Mouse (Mus musculus) midbrain, postnatal 0 days (tissue): ENCODE measurements around the gene Golga2. TPM values are rescaled to one million over a fixed set of nuclear protein-coding genes. Genes with fewer than 3 reads are reported as not detected.

Experiments
- ATAC-seq: fragments of 200-750 bp; cut with Nextera tagmentation; 2 replicates; pipeline ENCODE4 v1.8.0; 2017; ENCODE audit warnings: moderate number of reproducible peaks, mild to moderate bottlenecking, moderate TSS enrichment, moderate library complexity; ENCODE audit not compliant: low FRiP score
- DNase-seq: peaks from one replicate; pipeline ENCODE4 v3.0.0-alpha.2; 2015; ENCODE audit warnings: low spot score
- H3K27ac ChIP-seq: fragments of 300-500 bp; sonication (generic); 2 replicates; pipeline ENCODE4 v1.5.1; 2014; ENCODE audit warnings: low read depth, mild to moderate bottlenecking, low read length, mixed read lengths
- H3K27me3 ChIP-seq: fragments of 300-500 bp; sonication (generic); 2 replicates; pipeline ENCODE4 v1.6.1; 2014; ENCODE audit warnings: low read length, control low read depth, mixed read lengths; ENCODE audit not compliant: insufficient read depth
- H3K36me3 ChIP-seq: fragments of 300-500 bp; sonication (generic); 2 replicates; pipeline ENCODE4 v1.6.1; 2014; ENCODE audit warnings: low read length, control low read depth, mixed read lengths; ENCODE audit not compliant: insufficient read depth
- H3K4me1 ChIP-seq: fragments of 300-500 bp; sonication (generic); 2 replicates; pipeline ENCODE4 v1.6.1; 2014; ENCODE audit warnings: mild to moderate bottlenecking, control low read depth, antibody characterized with exemption, low read length, mixed read lengths; ENCODE audit not compliant: insufficient read depth
- H3K4me2 ChIP-seq: fragments of 300-500 bp; sonication (generic); 2 replicates; pipeline ENCODE4 v1.6.1; 2014; ENCODE audit warnings: low read depth, mild to moderate bottlenecking, low read length, mixed read lengths; ENCODE audit not compliant: poor library complexity, severe bottlenecking
- H3K4me3 ChIP-seq: fragments of 300-500 bp; sonication (generic); 2 replicates; pipeline ENCODE4 v1.5.1; 2014; ENCODE audit warnings: low read depth, mild to moderate bottlenecking, low read length, moderate library complexity
- H3K9ac ChIP-seq: fragments of 300-500 bp; sonication (generic); replicated peaks from 2 replicates; pipeline ENCODE4 v1.6.1; 2014; ENCODE audit warnings: mild to moderate bottlenecking, low read length, moderate library complexity, mixed read lengths; ENCODE audit not compliant: poor library complexity, severe bottlenecking
- H3K9me3 ChIP-seq: fragments of 300-500 bp; sonication (generic); 2 replicates; pipeline ENCODE4 v1.6.1; 2016; ENCODE audit warnings: low read length, control low read depth
- CTCF ChIP-seq: IDR thresholded peaks from 2 replicates; pipeline ENCODE4 v1.5.1; 2016; ENCODE audit warnings: antibody characterized with exemption, mild to moderate bottlenecking
- WGBS: fragments of 180-500 bp; shearing (Covaris S2); extraction: QIAGEN DNeasy Blood & Tissue Kit; methylation state at CpG from one replicate; pipeline ENCODE4 v1.1.7; 2014; 5-methylcytosine and 5-hydroxymethylcytosine counted together
- polyA plus RNA-seq: library from polyadenylated mRNA; unstranded; fragments of >200 nt; fragmentation: Nextera tagmentation; extraction: Ambion mirVana; gene quantifications from 2 replicates; pipeline ENCODE4 v1.2.1, GENCODE M21; 2015
- total RNA-seq: library from RNA; depleted of rRNA; stranded (reverse); fragments of >200 nt; gene quantifications from 2 replicates; pipeline ENCODE4 v1.2.3, GENCODE M21; 2014

The Golga2 gene
- total and polyA plus RNA-seq, 2 experiments from 2014 or later: 30.1 to 57.4 TPM

DNA sequence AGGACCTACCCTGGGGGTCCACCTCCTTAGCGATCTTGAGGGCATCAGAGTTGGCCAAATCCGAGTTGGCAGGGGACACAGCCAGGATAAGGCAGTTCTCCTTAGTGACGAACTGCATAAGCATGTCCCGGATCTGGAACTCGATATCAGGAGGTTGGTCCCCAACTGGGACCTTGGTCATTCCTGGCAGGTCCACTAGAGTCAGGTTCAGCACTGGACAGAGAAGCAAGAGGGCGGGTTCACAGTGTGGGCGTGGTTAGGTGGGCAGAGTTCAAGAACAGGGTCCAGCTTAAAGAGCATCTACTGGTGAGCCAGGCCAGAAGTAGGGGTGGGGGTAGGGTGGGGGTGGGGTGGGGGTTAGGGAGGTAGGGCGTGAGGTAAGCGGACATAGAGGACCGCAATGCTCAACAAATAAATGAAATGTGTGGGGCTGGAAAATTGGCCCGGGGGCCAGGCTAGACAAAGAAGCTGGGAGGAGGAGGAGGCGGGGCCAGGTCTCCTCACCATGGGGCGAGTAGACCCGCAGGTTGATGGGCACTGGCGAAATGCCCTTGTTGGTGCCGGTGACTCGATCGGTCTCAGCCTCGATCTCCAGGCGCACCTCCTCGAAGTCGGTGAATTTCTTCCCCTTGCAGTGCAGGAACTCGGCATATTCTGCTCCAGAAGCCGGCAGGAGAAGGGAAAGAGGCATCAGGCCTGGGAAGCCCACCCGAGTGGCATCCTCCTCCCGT lies 52.9 kb downstream of the Golga2 start:
- DNase-seq: no peak
- no peak overlapping the region for H3K9ac ChIP-seq

DNA sequence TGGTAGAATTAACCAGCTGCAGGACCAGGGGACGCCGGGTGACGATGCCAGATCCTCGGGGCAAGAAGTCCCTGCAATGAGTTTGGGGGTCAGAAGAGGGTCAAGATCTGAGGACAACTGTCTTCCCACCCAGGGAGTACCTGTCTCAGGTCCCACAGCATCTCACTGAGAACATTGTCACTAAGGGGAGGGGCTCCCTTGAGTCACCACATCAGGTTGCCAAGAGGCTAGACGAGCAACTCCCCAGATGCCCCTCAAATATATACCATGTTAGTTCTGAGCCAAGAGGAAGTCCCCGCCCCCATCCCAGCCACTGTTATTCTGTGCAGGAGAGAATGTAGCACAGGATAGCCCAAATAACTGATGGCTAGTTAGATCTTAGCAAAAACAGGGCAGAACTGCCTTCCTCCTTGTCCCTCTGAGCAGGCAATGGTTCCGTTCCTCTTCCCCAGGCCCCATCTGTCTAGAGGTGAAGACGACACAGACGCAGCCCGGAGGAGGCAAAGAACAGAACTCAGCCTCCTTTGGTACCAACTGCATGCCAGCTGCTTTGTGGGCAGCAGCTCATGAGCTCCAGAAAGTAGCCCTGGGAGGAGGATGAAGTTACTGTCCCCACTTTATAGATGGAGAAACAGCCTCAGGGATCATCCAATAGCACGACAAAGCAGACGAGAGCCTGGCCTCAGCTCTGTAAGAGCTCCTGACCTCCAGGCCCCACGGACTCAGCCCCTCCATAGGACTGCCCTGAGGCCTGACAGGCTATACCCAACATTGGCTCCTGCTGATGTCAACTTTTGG lies 53.9 kb downstream of the Golga2 start:
- 83% methylated on average over 13 of the region's 13 CpGs for whole genome bisulfite sequencing
- no peak overlapping the region for H3K27ac ChIP-seq
- H3K4me2 ChIP-seq: no peak overlapping the region
- no peak overlapping the region for H3K9ac ChIP-seq
- H3K4me1 ChIP-seq: peaks cover 5% of the 10 kb centered on the region; the same call in 1 of the 2 replicates
- no peaks in the 10 kb centered on the region for H3K9me3 ChIP-seq
- no peak for TF ChIP-seq CTCF
- H3K4me3 ChIP-seq: no peak overlapping the region
- H3K36me3 ChIP-seq: peaks cover 29% of the 10 kb centered on the region
- DNase-seq (no peak), ATAC-seq (no peak)
- H3K27me3 ChIP-seq: no peaks in the 10 kb centered on the region

More for the DNA sequence above, 52.9 kb downstream of the Golga2 start:
- ATAC-seq: no peak
- no peak for TF ChIP-seq CTCF
- Histone ChIP-seq H3K27ac (no peak overlapping the region), H3K9me3 (no peaks in the 10 kb centered on the region), H3K27me3 (no peaks in the 10 kb centered on the region), H3K4me3 (no peak overlapping the region), H3K4me1 (peaks cover 5% of the 10 kb centered on the region; the same call in 1 of the 2 replicates), H3K36me3 (peaks cover 38% of the 10 kb centered on the region), H3K4me2 (no peak overlapping the region)
- 38% methylated on average over 26 of the region's 26 CpGs for WGBS

DNA sequence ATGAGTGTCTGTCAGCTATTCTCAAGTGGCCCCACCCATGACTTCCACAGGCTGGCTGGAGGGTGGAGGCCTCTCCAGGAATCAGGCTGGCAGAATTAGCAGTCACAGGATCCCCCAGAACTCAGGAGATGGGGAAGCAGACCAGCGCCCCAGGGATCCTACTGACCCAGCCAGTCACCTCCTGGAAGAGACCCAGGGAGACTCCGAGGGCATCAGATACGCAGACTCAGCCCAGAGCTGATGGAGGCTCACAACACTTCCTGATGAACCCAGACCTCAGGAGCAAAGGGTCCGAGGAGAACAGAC lies 54.4 kb downstream of the Golga2 start:
- no peak for TF ChIP-seq CTCF
- H3K4me1 ChIP-seq: peaks cover 5% of the 10 kb centered on the region; the same call in 1 of the 2 replicates
- H3K4me3 ChIP-seq: no peak overlapping the region
- H3K9ac ChIP-seq: no peak overlapping the region
- peaks cover 24% of the 10 kb centered on the region for H3K36me3 ChIP-seq
- H3K27ac ChIP-seq: no peak overlapping the region
- ATAC-seq (no peak), DNase-seq (no peak)
- H3K4me2 ChIP-seq: no peak overlapping the region
- 78% methylated on average over 4 of the region's 4 CpGs for WGBS
- H3K9me3 ChIP-seq: no peaks in the 10 kb centered on the region
- no peaks in the 10 kb centered on the region for H3K27me3 ChIP-seq

DNA sequence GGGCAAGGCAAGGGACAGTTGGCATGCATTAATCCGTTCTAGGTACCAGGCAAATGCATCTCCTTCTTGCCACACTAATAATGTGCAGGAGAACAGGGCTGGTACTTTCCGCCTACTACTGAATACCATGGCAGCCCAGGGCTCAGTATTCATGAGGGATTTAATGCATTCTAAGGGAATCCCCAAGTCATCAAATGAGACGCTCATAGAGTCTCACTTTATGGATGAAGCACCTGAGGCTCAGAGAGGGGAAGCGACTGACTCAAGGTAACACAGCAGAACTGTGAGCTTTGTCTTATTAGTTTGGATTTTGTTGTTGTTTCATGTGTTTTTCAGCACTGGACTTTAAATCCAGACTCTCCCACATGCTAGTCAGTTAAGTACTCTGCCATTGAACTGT lies 54.9 kb downstream of the Golga2 start:
- DNase-seq (no peak), ATAC-seq (no peak)
- Histone ChIP-seq H3K36me3 (peaks cover 20% of the 10 kb centered on the region), H3K4me1 (peaks cover 5% of the 10 kb centered on the region; the same call in 1 of the 2 replicates), H3K4me2 (no peak overlapping the region), H3K27ac (no peak overlapping the region), H3K9ac (no peak overlapping the region), H3K27me3 (no peaks in the 10 kb centered on the region), H3K4me3 (no peak overlapping the region), H3K9me3 (no peaks in the 10 kb centered on the region)
- 90% methylated on average over 4 of the region's 4 CpGs for WGBS
- TF ChIP-seq CTCF: no peak

DNA sequence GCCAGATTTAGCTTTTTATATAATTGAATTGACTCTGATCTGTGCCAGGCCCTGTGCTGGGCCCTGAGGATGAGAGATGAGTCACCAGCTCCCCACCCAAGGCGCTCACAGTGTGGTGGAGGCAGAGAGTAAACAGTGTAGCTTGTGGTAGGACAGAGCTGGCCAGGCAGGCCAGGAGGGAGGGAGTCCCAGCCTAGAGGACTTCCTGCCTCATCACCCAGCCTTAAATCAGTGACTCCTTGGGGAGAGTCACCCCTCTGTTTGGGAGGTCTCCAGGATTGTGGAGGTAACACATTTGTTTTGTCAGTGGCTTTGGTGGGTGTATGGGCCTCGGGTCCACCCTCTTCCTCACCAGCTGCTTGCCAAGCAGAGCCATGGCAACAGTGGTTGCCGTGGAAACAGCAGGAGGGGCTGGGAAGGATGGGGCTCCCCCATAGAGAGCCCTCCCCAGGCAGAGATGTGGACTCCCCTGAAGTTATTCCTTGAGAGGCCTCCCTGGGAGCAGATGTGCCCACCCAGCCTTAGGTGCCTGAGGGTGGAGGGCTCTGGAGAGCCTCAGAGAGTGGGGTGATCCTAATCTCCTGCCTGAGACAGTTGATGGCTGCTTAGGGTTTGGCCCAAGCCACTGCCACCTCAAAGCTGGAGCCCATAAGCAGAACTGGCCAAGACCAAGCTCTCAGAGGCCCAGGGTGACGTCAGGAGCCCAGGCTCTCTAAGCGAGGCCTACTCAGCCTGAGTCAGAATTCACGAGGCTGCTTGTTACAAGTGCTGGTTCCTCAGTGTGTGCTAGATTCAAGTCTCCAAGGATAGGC lies 55.6 kb downstream of the Golga2 start:
- peaks cover 5% of the 10 kb centered on the region; the same call in 1 of the 2 replicates for H3K4me1 ChIP-seq
- ATAC-seq (peak; percentile 34), DNase-seq (no peak)
- H3K9me3 ChIP-seq: no peaks in the 10 kb centered on the region
- TF ChIP-seq CTCF: no peak
- peaks cover 13% of the 10 kb centered on the region for H3K36me3 ChIP-seq
- no peak overlapping the region for H3K4me3 ChIP-seq
- 0 out of 2 replicates have a peak overlapping the region, but pooled peaks have one; percentile 51 for H3K27ac ChIP-seq
- H3K27me3 ChIP-seq: no peaks in the 10 kb centered on the region
- 59% methylated on average over 6 of the region's 6 CpGs for whole genome bisulfite sequencing
- H3K9ac ChIP-seq: 0 out of 2 replicates have a peak overlapping the region, but pooled peaks have one; percentile 1
- H3K4me2 ChIP-seq: no peak overlapping the region
